Mouse (Mus musculus): ENCODE results near the gene Uqcrc1.

GRCm38 (mm10) chr9:108998287-108999166 is 62.1 kb downstream of the Uqcrc1 start:
- TF ChIP-seq CTCF (IDR thresholded peaks at IDR 0.05; ENCODE audit: low read depth): no peak
- no peak for TF ChIP-seq EP300 (IDR thresholded peaks at IDR 0.05; ENCODE audit: low read depth)

Data from liver, embryonic 14.5 days (tissue).